Mouse (Mus musculus) E14TG2a.4 (cell line): ENCODE results near the gene Cib4.

ENCODE experiments used
- CTCF ChIP-seq: conservative IDR thresholded peaks from 2 replicates; pipeline ENCODE4 v1.5.1; 2014; ENCODE audit warnings: low read length
- NANOG ChIP-seq: IDR thresholded peaks from 2 replicates; pipeline ENCODE4 v1.6.1; 2014; ENCODE audit warnings: borderline replicate concordance, low read length, mixed read lengths
- POU5F1 ChIP-seq: IDR thresholded peaks from 2 replicates; pipeline ENCODE4 v1.6.1; 2014; ENCODE audit warnings: low read length, borderline replicate concordance

DNA sequence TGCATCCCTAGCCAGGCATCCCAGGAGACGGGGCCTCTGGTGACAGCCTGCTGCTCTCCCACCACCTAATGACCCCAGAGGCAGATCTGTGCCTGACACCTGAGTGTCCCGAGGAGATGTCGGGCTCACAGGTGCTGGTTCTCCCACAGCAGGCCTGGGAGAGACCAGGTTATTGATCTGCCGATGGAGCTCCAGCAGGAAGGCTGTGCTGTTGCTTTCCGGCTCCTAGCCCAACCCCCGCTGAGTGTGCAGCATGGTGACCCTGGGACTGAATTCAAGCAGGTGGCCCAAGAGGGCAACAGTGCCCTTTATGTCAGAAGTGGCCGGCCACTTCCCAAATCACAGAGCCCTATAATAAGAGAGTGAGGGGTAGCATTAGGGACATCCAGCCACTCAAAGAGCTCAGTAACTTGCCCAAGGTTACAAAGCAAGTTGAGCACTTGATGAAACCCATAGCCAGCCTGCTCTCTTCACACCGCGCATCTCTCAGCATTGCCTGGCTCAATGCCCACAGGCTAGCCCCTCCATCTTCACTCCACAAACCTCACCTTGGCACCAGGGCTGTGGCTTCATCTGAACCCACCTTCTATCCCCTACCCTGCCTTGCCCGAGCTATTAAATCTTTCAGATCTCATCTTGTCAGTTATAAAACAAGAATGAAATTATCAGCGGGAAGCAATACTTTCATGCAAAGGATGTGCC is 46.8 kb upstream of the Cib4 start:
- TF ChIP-seq CTCF (no peak), POU5F1 (no peak), NANOG (no peak)
